Mouse (Mus musculus) CD4-positive helper T cell, adult 2 months (primary cell): ENCODE measurements around the gene Sart1.

ENCODE experiments used
- DNase-seq: peaks from one replicate; pipeline ENCODE4 v3.0.0-alpha.2; 2012; ENCODE audit warnings: low read depth, missing footprints, low spot score

Sart1 gene

GRCm38 (mm10) chr19:5388588-5389242, at the start of gene Sart1:
TSS of gene Sart1 (minus strand) at chr19:5388703.
- peak; percentile 97 for DNase-seq

- no peak for DNase-seq
These were observed 45.4 kb upstream of the Sart1 start for GRCm38 (mm10) chr19:5433951-5434350.

GRCm38 (mm10) chr19:5432992-5433852, 44.7 kb upstream of the Sart1 start:
- peak; percentile 73 for DNase-seq

- DNase-seq: peak; percentile 32
These were observed 43.5 kb upstream of the Sart1 start for GRCm38 (mm10) chr19:5431911-5432464.

- no peak for DNase-seq
These were observed 41.9 kb upstream of the Sart1 start for GRCm38 (mm10) chr19:5430408-5430807.

GRCm38 (mm10) chr19:5429806-5430205, 41.3 kb upstream of the Sart1 start:
- DNase-seq: no peak

- no peak for DNase-seq
These were observed 40.7 kb upstream of the Sart1 start for GRCm38 (mm10) chr19:5429219-5429618.

GRCm38 (mm10) chr19:5428083-5428482, 39.6 kb upstream of the Sart1 start:
- peak; percentile 56 for DNase-seq

GRCm38 (mm10) chr19:5426640-5427290, 38.3 kb upstream of the Sart1 start:
- DNase-seq: no peak

GRCm38 (mm10) chr19:5425906-5426565, 37.5 kb upstream of the Sart1 start:
- no peak for DNase-seq

- DNase-seq: peak; percentile 98
These were observed 36.6 kb upstream of the Sart1 start, which contains the start of the genes Drap1 and AI837181 for GRCm38 (mm10) chr19:5424782-5425741. TSS of gene Drap1 (minus strand) at chr19:5424979. TSS of gene AI837181 (plus strand) at chr19:5425144.

- peak; percentile 67 for DNase-seq
These were observed 35.7 kb upstream of the Sart1 start for GRCm38 (mm10) chr19:5424092-5424781.

GRCm38 (mm10) chr19:5423561-5423960, 35.1 kb upstream of the Sart1 start:
- DNase-seq: no peak

- no peak for DNase-seq
These were observed 34.5 kb upstream of the Sart1 start for GRCm38 (mm10) chr19:5422895-5423443.

- DNase-seq: no peak
These were observed 33.8 kb upstream of the Sart1 start for GRCm38 (mm10) chr19:5422267-5422666.

GRCm38 (mm10) chr19:5421784-5422183, 33.3 kb upstream of the Sart1 start:
- DNase-seq: no peak

- no peak for DNase-seq
These were observed 32.1 kb upstream of the Sart1 start for GRCm38 (mm10) chr19:5420579-5420978.

GRCm38 (mm10) chr19:5419630-5420029, 31.1 kb upstream of the Sart1 start:
- DNase-seq: no peak

- DNase-seq: no peak
These were observed 30.4 kb upstream of the Sart1 start for GRCm38 (mm10) chr19:5418750-5419466.
